ENCODE assay signal across 18 mouse cellular contexts in genomic region chr11:97719041-97719440, GRCm38 (mm10). TPM values are rescaled to one million over a fixed set of nuclear protein-coding genes. Genes with fewer than 3 reads are reported as not detected.
DNase-seq lines count a peak whose midpoint lies in the region; ATAC-seq lines count a peak whose summit lies in the region.
"Had no signal": no experiment of that assay in that cellular context is flagged by ENCODE, and none has a peak within 500 bp of the region (broad histone marks: within the 10 kb centered on the region; RNA-seq: fewer than 3 reads in every experiment).

No protein-coding gene starts in this region.

- H3K27me3 ChIP-seq in liver, embryonic 12.5 days (replicated peaks), result no peaks in the 10 kb centered on the region
- H3K27me3 ChIP-seq in liver, embryonic 11.5 days (replicated peaks; ENCODE audit: control insufficient read depth, insufficient read depth, low read length), result no peaks in the 10 kb centered on the region
- H3K27me3 ChIP-seq in liver, embryonic 16.5 days (ENCODE audit: control insufficient read depth, insufficient read depth, low read depth, low read length), result no peaks in the 10 kb centered on the region
- no peaks in the 10 kb centered on the region for H3K27me3 ChIP-seq in midbrain, embryonic 13.5 days
- H3K27me3 ChIP-seq: embryonic facial prominence, embryonic 13.5 days; hindbrain, embryonic 13.5 days; intestine, embryonic 15.5 days; neural tube, embryonic 12.5 days had no signal

- H3K4me1 ChIP-seq in liver, embryonic 12.5 days, result peaks cover 11% of the 10 kb centered on the region; the same call in 1 of the 2 replicates
- 0 out of 2 replicates have a peak, but pooled peaks cover 2% of the 10 kb centered on the region for H3K4me1 ChIP-seq in liver, embryonic 11.5 days (replicated peaks; ENCODE audit: control insufficient read depth, insufficient read depth, low read length)
- no peaks in the 10 kb centered on the region; the same call in 1 of the 2 replicates for H3K4me1 ChIP-seq in liver, embryonic 16.5 days (ENCODE audit: control insufficient read depth, low read depth, low read length)
- H3K4me1 ChIP-seq in midbrain, embryonic 13.5 days (replicated peaks), result no peaks in the 10 kb centered on the region
- H3K4me1 ChIP-seq: embryonic facial prominence, embryonic 13.5 days; hindbrain, embryonic 13.5 days; intestine, embryonic 15.5 days; neural tube, embryonic 12.5 days had no signal

- H3K9me3 ChIP-seq in liver, embryonic 12.5 days (replicated peaks), result peaks cover 9% of the 10 kb centered on the region; the same call in 1 of the 2 replicates
- H3K9me3 ChIP-seq in liver, embryonic 11.5 days (ENCODE audit: control insufficient read depth, low read length), result no peaks in the 10 kb centered on the region; the same call in 1 of the 2 replicates
- H3K9me3 ChIP-seq in liver, embryonic 16.5 days (replicated peaks; ENCODE audit: control insufficient read depth, low read length), result no peaks in the 10 kb centered on the region
- H3K9me3 ChIP-seq in midbrain, embryonic 13.5 days, result 0 out of 2 replicates have a peak, but pooled peaks cover 4% of the 10 kb centered on the region
- H3K9me3 ChIP-seq: intestine, embryonic 15.5 days had no signal

- no peak for DNase-seq in liver, embryonic 11.5 days (ENCODE audit: low spot score)
- DNase-seq in T-cell, adult 2 months (ENCODE audit: low spot score), result peak; percentile 55
- DNase-seq in heart, postnatal 4 days, result no peak
- DNase-seq in adrenal gland, adult 8-10 months, result no peak
- DNase-seq: cerebellum, adult 9-11 months; heart, postnatal 14 days; kidney, adult 9 months; kidney, postnatal 25 days had no signal

- no peak overlapping the region for H3K9ac ChIP-seq in liver, embryonic 12.5 days
- no peak overlapping the region for H3K9ac ChIP-seq in liver, embryonic 11.5 days (ENCODE audit: low read depth, low read length)
- H3K9ac ChIP-seq in liver, embryonic 16.5 days (ENCODE audit: low read depth, low read length), result no peak overlapping the region
- no peak overlapping the region for H3K9ac ChIP-seq in midbrain, embryonic 13.5 days (replicated peaks)
- H3K9ac ChIP-seq: embryonic facial prominence, embryonic 13.5 days; hindbrain, embryonic 13.5 days; intestine, embryonic 15.5 days; neural tube, embryonic 12.5 days had no signal

- WGBS in liver, embryonic 12.5 days (ENCODE audit: insufficient replicate concordance), result 83% methylated on average over 4 of the region's 4 CpGs
- WGBS in liver, embryonic 11.5 days, result 85% methylated on average over 4 of the region's 4 CpGs
- 65% methylated on average over 4 of the region's 4 CpGs for WGBS in liver, embryonic 16.5 days (ENCODE audit: insufficient replicate concordance)
- WGBS in midbrain, embryonic 13.5 days, result 93% methylated on average over 4 of the region's 4 CpGs

- H3K4me2 ChIP-seq in liver, embryonic 12.5 days, result no peak overlapping the region
- no peak overlapping the region for H3K4me2 ChIP-seq in liver, embryonic 11.5 days
- H3K4me2 ChIP-seq in liver, embryonic 16.5 days (ENCODE audit: low read depth, low read length), result no peak overlapping the region
- H3K4me2 ChIP-seq in midbrain, embryonic 13.5 days (replicated peaks), result no peak overlapping the region
- H3K4me2 ChIP-seq: embryonic facial prominence, embryonic 13.5 days; heart, embryonic 11.5 days; hindbrain, embryonic 13.5 days; intestine, embryonic 15.5 days; neural tube, embryonic 12.5 days had no signal

- ATAC-seq in liver, embryonic 12.5 days, result no peak
- ATAC-seq in liver, embryonic 11.5 days (replicated peaks; ENCODE audit: low FRiP score), result no peak
- ATAC-seq in liver, embryonic 16.5 days (ENCODE audit: low read depth), result no peak
- peak; percentile 23; the same call in 1 of the 2 replicates for ATAC-seq in neutrophil, adult 5-6 weeks (ENCODE audit: extremely low read depth, insufficient number of reproducible peaks, low FRiP score, poor library complexity, severe bottlenecking)
- ATAC-seq in midbrain, embryonic 13.5 days, result no peak
- ATAC-seq: forebrain, embryonic 14.5 days; intestine, embryonic 15.5 days had no signal

- H3K36me3 ChIP-seq in liver, embryonic 12.5 days, result peaks cover 88% of the 10 kb centered on the region
- H3K36me3 ChIP-seq in liver, embryonic 11.5 days (ENCODE audit: control insufficient read depth, insufficient read depth, low read length), result peaks cover 51% of the 10 kb centered on the region
- H3K36me3 ChIP-seq in liver, embryonic 16.5 days (ENCODE audit: control insufficient read depth, insufficient read depth), result peaks cover 23% of the 10 kb centered on the region
- peaks cover 92% of the 10 kb centered on the region for H3K36me3 ChIP-seq in midbrain, embryonic 13.5 days

- H3K27ac ChIP-seq in liver, embryonic 12.5 days, result peak overlapping the region; percentile 53; the same call in 1 of the 2 replicates
- no peak overlapping the region for H3K27ac ChIP-seq in liver, embryonic 11.5 days (ENCODE audit: low read depth, low read length)
- H3K27ac ChIP-seq in liver, embryonic 16.5 days (ENCODE audit: low read length), result peak overlapping the region; percentile 62; the same call in 1 of the 2 replicates
- no peak overlapping the region for H3K27ac ChIP-seq in midbrain, embryonic 13.5 days
- H3K27ac ChIP-seq: embryonic facial prominence, embryonic 13.5 days; hindbrain, embryonic 13.5 days; intestine, embryonic 15.5 days; neural tube, embryonic 12.5 days had no signal

- H3K4me3 ChIP-seq in liver, embryonic 12.5 days, result no peak overlapping the region
- H3K4me3 ChIP-seq in liver, embryonic 11.5 days (ENCODE audit: low read depth, low read length), result no peak overlapping the region
- no peak overlapping the region for H3K4me3 ChIP-seq in liver, embryonic 16.5 days (ENCODE audit: low read depth, low read length)
- no peak overlapping the region for H3K4me3 ChIP-seq in midbrain, embryonic 13.5 days (replicated peaks)
- H3K4me3 ChIP-seq: embryonic facial prominence, embryonic 13.5 days; hindbrain, embryonic 13.5 days; intestine, embryonic 15.5 days; neural tube, embryonic 12.5 days had no signal

RNA-seq across cellular contexts. Expression of gene Psmb3, which starts 15.8 kb away (rescaled TPM):
- polyA plus RNA-seq in liver, embryonic 12.5 days (2016; fragmentation: Nextera tagmentation; extraction: Ambion mirVana), result 364 and 370 TPM in 2 replicates
- 558 and 561 TPM in 2 replicates for polyA plus RNA-seq in liver, embryonic 11.5 days (2014; fragmentation: Nextera tagmentation; extraction: Ambion mirVana)
- polyA plus RNA-seq in liver, embryonic 16.5 days (2015; fragmentation: Nextera tagmentation; extraction: Ambion mirVana), result 200 and 219 TPM in 2 replicates
- total RNA-seq in neutrophil, adult 5-6 weeks (2017), result 89.0 and 97.7 TPM in 2 replicates
- polyA plus RNA-seq in midbrain, embryonic 13.5 days (2015; fragmentation: Nextera tagmentation; extraction: Ambion mirVana), result 503 and 505 TPM in 2 replicates
- total RNA-seq in heart, postnatal 4 days (2021), result 100 to 1,000 TPM; 186 to 196 TPM
- total RNA-seq in adrenal gland, adult 8-10 months (2022), result 100 to 1,000 TPM; 197 to 238 (median 210) TPM

RNA-seq across cellular contexts. Expression of gene Pcgf2, which starts 18.7 kb away (rescaled TPM):
- 5.0 and 5.1 TPM in 2 replicates for polyA plus RNA-seq in liver, embryonic 12.5 days (2016; fragmentation: Nextera tagmentation; extraction: Ambion mirVana)
- polyA plus RNA-seq in liver, embryonic 11.5 days (2014; fragmentation: Nextera tagmentation; extraction: Ambion mirVana), result 10.3 and 13.2 TPM in 2 replicates
- 1.6 and 2.1 TPM in 2 replicates for polyA plus RNA-seq in liver, embryonic 16.5 days (2015; fragmentation: Nextera tagmentation; extraction: Ambion mirVana)
- not detected in 2 replicates for total RNA-seq in neutrophil, adult 5-6 weeks (2017)
- polyA plus RNA-seq in midbrain, embryonic 13.5 days (2015; fragmentation: Nextera tagmentation; extraction: Ambion mirVana), result 23.6 and 25.3 TPM in 2 replicates
- total RNA-seq in heart, postnatal 4 days (2021), result 10 to 100 TPM; 31.3 to 31.8 TPM
- total RNA-seq in adrenal gland, adult 8-10 months (2022), result 10 to 100 TPM; 22.2 to 48.5 (median 32.1) TPM

RNA-seq across cellular contexts. Expression of gene Pip4k2b, which starts 25.5 kb away (rescaled TPM):
- polyA plus RNA-seq in liver, embryonic 12.5 days (2016; fragmentation: Nextera tagmentation; extraction: Ambion mirVana), result 0.92 and 1.1 TPM in 2 replicates
- 0.95 and 1.7 TPM in 2 replicates for polyA plus RNA-seq in liver, embryonic 11.5 days (2014; fragmentation: Nextera tagmentation; extraction: Ambion mirVana)
- 0.35 and 0.65 TPM in 2 replicates for polyA plus RNA-seq in liver, embryonic 16.5 days (2015; fragmentation: Nextera tagmentation; extraction: Ambion mirVana)
- 29.0 and 30.6 TPM in 2 replicates for total RNA-seq in neutrophil, adult 5-6 weeks (2017)
- polyA plus RNA-seq in midbrain, embryonic 13.5 days (2015; fragmentation: Nextera tagmentation; extraction: Ambion mirVana), result 3.7 and 4.0 TPM in 2 replicates
- 10 to 100 TPM; 19.8 to 21.5 TPM for total RNA-seq in heart, postnatal 4 days (2021)
- total RNA-seq in adrenal gland, adult 8-10 months (2022), result 10 to 100 TPM; 25.5 to 35.1 (median 32.2) TPM

RNA-seq across cellular contexts. Expression of gene Cisd3, which starts 33.4 kb away (rescaled TPM):
- 12.6 and 14.7 TPM in 2 replicates for polyA plus RNA-seq in liver, embryonic 12.5 days (2016; fragmentation: Nextera tagmentation; extraction: Ambion mirVana)
- 18.0 and 21.9 TPM in 2 replicates for polyA plus RNA-seq in liver, embryonic 11.5 days (2014; fragmentation: Nextera tagmentation; extraction: Ambion mirVana)
- polyA plus RNA-seq in liver, embryonic 16.5 days (2015; fragmentation: Nextera tagmentation; extraction: Ambion mirVana), result 16.5 and 19.8 TPM in 2 replicates
- total RNA-seq in neutrophil, adult 5-6 weeks (2017), result 7.2 and 13.5 TPM in 2 replicates
- polyA plus RNA-seq in midbrain, embryonic 13.5 days (2015; fragmentation: Nextera tagmentation; extraction: Ambion mirVana), result 14.4 and 16.1 TPM in 2 replicates
- 10 to 100 TPM; 96.7 to 98.0 TPM for total RNA-seq in heart, postnatal 4 days (2021)
- 100 to 1,000 TPM; 153 to 194 (median 169) TPM for total RNA-seq in adrenal gland, adult 8-10 months (2022)

RNA-seq across cellular contexts. Expression of gene Cwc25, which starts 47.3 kb away (rescaled TPM):
- 10.7 and 10.9 TPM in 2 replicates for polyA plus RNA-seq in liver, embryonic 12.5 days (2016; fragmentation: Nextera tagmentation; extraction: Ambion mirVana)
- polyA plus RNA-seq in liver, embryonic 11.5 days (2014; fragmentation: Nextera tagmentation; extraction: Ambion mirVana), result 12.9 and 13.1 TPM in 2 replicates
- 5.4 and 6.0 TPM in 2 replicates for polyA plus RNA-seq in liver, embryonic 16.5 days (2015; fragmentation: Nextera tagmentation; extraction: Ambion mirVana)
- total RNA-seq in neutrophil, adult 5-6 weeks (2017), result 35.0 and 41.2 TPM in 2 replicates
- polyA plus RNA-seq in midbrain, embryonic 13.5 days (2015; fragmentation: Nextera tagmentation; extraction: Ambion mirVana), result 19.0 and 19.6 TPM in 2 replicates
- 10 to 100 TPM; 10.8 to 11.7 TPM for total RNA-seq in heart, postnatal 4 days (2021)
- 10 to 100 TPM; 22.2 to 26.6 (median 23.1) TPM for total RNA-seq in adrenal gland, adult 8-10 months (2022)

Comparison
In these comparisons a context has a peak if more than half of its experiments do, and no peak if none do; other contexts are left out.
1. H3K27ac ChIP-seq: peak in liver, embryonic 12.5 days (single experiment) and liver, embryonic 16.5 days (single experiment); none in liver, embryonic 11.5 days (single experiment) and midbrain, embryonic 13.5 days (single experiment).